Mouse (Mus musculus) frontal cortex, adult (tissue): Measurements from ENCODE around the gene Adora1.

Source experiments
- ATAC-seq: cut with Nextera tagmentation; 2 replicates; pipeline ENCODE4 v1.9.2; 2017; ENCODE audit warnings: mild to moderate bottlenecking, moderate library complexity, mixed read lengths; ENCODE audit not compliant: low TSS enrichment

The Adora1 gene

DNA sequence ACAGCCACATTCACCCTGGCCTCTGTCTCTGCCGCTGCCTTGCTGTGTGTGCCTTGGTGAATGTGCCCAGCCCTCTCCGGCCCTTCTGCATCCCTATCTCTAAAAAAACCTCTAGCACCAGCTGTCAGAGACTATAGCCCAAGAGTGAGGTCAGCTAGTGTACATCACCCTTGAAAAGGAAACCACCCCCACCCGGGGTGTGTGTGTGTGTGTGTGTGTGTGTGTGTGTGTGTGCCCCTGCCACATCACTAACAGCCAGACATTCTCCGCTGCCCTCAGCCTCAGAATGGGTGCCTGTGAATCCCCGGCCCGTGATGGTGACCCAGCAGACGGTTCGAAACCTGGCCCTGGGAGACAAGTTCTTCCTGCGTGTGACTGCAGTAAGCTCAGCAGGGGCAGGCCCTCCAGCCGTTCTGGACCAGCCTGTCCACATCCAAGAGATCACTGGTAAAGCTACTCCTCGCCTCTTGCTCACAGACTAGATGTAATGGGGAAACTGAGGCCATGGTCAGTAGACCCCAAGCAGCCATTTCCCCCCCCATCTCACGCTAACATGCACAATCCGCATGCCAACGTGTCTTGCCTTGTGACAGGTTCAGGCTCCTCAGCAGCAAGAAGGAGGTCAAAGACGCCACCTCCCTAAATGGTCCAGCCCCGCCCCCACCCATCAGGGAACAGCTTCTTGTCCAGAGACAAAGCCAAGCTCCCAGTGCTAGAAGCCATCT is 40.8 kb downstream of the Adora1 start:
- no peak for ATAC-seq

- ATAC-seq: no peak
These were observed 41.5 kb downstream of the Adora1 start for GRCm38 (mm10) chr1:134193674-134194197.

- no peak for ATAC-seq
These were observed 42.1 kb downstream of the Adora1 start, which contains the start of gene Mybph for GRCm38 (mm10) chr1:134193126-134193525. TSS of gene Mybph (plus strand) at chr1:134193448.

GRCm38 (mm10) chr1:134192024-134192423 is 43.2 kb downstream of the Adora1 start:
- no peak for ATAC-seq

- ATAC-seq: no peak
These were observed 44.0 kb downstream of the Adora1 start for GRCm38 (mm10) chr1:134191192-134191591.

DNA sequence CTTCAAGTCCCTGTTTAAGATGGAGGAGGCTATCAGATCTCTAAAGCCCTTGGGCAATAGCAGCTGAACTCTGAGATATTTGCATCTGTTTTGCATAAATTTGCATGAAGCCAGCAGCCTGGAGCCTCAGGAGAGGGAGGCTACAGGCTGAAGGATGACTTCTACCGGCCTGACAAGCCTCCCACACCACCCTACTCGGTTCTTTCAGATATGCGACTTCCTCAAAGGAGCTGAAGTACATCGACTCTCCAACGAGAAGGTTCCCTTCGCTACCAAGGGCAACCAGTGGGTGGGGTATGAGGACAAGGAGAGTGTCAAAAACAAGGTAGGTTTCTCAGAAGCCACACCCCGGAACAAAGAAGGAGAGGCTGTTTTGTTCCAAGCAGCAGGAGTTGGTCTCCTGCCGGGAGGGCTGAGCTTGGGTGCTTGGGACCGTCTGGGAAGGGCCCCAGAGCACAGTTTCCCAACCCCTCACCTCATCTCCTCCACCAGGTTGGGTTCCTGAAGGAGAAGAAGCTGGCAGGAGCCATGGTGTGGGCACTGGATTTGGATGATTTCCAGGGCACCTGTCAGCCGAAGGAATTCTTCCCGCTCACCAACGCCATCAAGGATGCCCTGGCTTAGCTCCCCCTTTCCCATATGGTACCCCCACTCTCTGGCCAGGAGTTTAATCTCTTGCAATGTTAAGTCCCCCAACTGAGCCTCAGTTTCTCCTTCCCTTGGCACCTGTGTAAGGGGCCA is 46.1 kb downstream of the Adora1 start:
- peak; percentile 70 for ATAC-seq

DNA sequence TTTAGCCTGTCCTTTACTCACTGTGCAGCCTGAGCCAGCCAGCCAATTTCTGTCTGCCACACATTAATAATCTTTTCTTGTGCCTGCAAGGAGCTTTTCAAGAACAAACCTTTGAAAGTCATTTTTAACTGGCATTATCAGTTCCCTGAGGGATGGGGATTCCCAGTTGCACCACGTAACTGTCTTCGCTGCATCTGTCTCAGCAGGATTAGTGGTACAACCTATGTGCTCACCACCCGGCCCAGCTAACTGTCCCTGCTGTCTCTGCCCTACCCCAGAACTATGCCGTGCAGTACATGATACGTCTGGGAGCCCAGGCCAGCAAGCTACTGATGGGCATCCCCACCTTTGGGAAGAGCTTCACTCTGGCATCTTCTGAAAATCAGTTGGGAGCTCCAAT is 47.0 kb downstream of the Adora1 start:
- no peak for ATAC-seq

DNA sequence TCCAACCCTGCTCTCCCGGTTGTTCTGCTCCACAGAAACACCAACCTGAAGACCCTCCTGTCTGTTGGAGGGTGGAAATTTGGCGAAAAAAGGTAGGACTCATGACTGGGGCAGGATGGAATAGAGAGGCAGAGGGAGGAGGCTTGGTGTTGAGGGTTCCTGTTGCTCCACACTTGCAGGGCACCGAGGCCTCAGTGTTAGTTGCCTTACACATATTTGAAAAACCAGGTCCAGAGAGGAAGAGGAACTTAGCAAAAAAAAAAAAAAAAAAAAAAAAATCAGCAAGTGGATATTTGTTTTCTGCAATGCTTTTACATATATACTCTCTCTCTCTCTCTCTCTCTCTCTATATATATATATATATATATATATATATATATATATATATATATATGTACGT is 51.1 kb downstream of the Adora1 start:
- ATAC-seq: no peak

DNA sequence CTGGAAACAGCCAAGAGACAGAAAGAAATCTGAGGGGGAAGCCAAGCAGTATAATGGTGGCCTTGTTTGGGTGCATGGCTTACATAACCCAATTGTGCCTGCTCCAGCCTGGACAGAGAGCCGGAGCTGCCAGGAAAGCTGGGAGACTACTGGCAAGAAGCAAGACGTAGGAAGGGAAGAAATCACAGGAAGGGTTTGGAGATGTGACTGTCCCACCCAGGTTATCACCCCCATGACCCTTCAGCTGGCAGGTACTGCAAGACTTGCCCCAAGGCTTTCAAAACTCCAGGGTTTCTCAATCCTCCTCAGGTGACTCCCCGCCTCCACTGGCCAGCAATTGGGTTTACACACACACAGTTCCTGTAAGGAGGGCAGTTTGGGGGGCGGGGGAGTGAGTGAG is 53.2 kb downstream of the Adora1 start, which contains the start of gene Chil1:
Gene Chil1, plus strand, starts transcription at position 152 of the 400 bp plus-strand sequence.
- peak; percentile 78 for ATAC-seq

DNA sequence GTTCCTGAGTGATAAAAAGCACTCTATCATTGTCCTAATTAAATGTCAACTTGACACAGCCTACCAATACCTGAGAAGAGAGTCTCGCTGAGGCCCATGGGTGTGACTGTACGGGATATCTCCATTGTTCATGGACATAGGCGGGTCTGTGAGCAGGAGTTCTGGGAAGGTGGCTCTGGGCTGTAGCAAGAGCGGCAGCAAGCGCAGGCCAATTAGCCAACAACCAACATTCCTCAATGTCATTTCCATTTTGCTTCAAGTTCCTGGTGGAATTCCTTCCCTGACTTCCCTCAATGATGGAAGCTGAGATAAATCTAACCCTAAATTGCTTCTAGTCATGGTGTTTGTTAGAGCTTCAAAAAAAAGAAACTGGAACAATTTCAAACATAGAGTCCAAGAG is 57.3 kb downstream of the Adora1 start:
- no peak for ATAC-seq

DNA sequence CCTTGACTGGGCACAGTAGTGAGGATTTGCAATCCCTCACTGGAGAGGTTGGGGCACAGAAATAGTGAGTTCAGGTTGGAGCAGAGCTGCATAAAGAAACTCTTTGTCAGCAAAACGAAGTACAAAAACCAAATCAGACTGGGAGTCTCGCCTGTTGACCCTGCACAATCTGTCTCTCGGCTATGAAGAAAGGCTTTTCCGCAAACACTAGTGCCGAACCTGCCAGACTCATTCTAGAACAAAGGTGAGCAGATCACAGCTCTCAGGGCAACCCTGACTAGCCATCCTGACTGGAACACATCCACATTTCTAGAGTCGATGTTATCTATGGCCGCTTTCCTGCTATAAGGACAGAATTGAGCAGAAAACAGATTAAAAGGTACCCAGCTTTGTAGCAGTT is 62.1 kb downstream of the Adora1 start:
- no peak for ATAC-seq

GRCm38 (mm10) chr1:134168985-134169697 is 66.1 kb downstream of the Adora1 start:
- no peak for ATAC-seq

DNA sequence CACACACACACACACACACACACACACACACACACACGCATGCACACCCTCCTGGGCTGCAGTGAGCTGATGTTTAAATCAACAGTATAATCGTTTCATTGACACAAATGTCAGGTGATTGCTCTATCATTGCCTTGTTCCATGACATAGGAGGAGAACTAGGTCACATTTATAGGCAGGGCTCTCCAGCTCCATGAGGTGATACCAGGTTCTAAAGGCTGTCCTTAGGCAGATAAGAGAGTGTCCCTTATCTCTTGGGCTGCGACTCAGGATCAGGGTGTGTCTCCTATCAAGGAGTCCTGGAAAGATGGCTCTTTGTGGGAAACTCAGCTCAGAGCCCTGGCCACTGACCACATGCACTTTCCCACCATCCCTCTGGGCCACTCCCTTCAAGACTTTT is 66.7 kb downstream of the Adora1 start:
- no peak for ATAC-seq

GRCm38 (mm10) chr1:134167416-134168305 is 67.6 kb downstream of the Adora1 start:
- peak; percentile 95 for ATAC-seq

GRCm38 (mm10) chr1:134166547-134166946 is 68.7 kb downstream of the Adora1 start:
- no peak for ATAC-seq

GRCm38 (mm10) chr1:134164454-134164853 is 70.8 kb downstream of the Adora1 start:
- ATAC-seq: no peak

GRCm38 (mm10) chr1:134163476-134163875 is 71.8 kb downstream of the Adora1 start:
- ATAC-seq: no peak

DNA sequence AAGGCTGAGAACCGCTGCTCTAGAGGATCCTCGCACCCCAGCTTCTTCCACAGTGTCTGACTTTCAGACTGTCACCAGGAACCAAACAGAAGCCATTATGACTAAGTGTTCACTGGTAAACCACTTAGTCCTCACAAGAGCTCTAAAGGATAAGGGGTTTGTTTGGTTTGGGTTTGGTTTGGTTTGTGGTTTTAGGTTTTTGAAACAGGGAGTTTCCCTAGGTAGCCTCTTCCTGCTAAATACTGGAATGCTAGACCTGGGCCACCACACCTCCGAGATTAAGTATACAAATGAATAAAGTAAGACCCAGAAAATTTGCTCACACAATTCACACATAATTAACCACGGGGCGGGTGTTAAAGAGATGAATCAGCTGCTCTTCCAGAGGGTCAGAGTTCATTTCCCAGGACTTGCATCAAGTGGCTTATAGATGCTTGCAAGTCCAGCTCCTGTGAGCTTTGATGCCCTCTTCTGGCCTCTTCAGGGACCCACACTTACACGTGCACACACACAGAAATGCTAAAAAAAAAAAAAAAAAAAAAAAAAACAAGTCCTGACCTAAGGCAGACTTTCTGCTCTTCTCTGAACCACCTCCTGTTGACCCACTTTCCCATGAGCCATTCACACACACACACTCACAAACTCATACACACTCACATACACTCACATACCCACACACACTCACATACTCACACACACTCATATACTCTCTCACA is 72.6 kb downstream of the Adora1 start:
- no peak for ATAC-seq

DNA sequence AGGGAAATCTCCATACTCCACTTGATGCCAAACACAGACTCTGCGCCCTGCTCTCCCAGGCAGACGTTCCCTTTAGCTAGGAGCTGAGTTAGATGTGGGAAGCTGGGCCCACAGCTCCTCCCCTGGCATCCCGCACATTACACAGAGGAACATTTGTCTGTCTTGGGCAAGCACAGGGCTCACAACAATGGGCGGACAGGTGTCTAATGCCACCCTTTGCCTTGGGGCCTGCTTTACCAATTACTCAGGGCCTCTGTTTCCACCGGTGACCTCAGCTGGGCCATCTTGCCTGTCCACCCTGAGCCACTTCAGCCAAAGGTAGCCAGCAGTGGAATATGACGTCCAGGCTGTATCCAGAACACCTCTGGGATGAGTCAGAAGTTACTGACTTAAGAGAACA is 73.8 kb downstream of the Adora1 start:
- no peak for ATAC-seq

- ATAC-seq: no peak
These were observed 74.8 kb downstream of the Adora1 start for GRCm38 (mm10) chr1:134160404-134160803.

DNA sequence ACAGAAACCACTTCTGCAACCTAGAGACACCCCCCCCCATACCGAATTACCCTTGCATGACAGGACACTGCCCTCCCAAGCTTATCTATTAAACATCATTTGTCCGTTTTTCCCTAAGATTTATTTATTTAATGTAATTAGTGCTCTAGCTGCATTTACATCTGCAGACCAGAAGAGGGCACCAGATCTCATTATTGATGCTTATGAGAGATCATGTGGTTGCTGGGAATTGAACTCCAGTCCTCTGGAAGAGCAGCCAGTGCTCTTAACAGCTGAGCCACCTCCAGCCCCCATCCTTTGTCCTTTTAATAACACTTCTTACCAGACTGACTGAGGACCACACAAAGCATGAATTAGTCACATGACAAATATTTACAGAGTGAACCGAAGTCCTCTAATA is 80.6 kb downstream of the Adora1 start:
- no peak for ATAC-seq
